Mouse (Mus musculus): ENCODE data around the gene 1810010H24Rik. TPM values are rescaled to one million over a fixed set of nuclear protein-coding genes. Genes with fewer than 3 reads are reported as not detected.
A peak's percentile ranks its signal among the peaks of the same experiment; 100 is the strongest.
"Not testable (repeated sequence)": the region's sequence is repeated elsewhere in the genome, so short reads cannot be mapped to it uniquely, and the experiment has no call there.

Gene 1810010H24Rik
- polyA plus RNA-seq, 1 experiment: 0.78 TPM

GRCm38 (mm10) chr11:107031635-107032034 is 6.2 kb downstream of the 1810010H24Rik start:
- DNase-seq (ENCODE audit: low read depth, low spot score): no peak
- WGBS: 53% methylated on average over 7 of the region's 7 CpGs

GRCm38 (mm10) chr11:107034085-107034810 is 8.8 kb downstream of the 1810010H24Rik start:
- DNase-seq (ENCODE audit: low read depth, low spot score): no peak
- 48% methylated on average over 10 of the region's 10 CpGs for WGBS

GRCm38 (mm10) chr11:107039417-107039816 is 13.9 kb downstream of the 1810010H24Rik start:
- WGBS: 91% methylated on average over 5 of the region's 5 CpGs
- DNase-seq (ENCODE audit: low read depth, low spot score): no peak

GRCm38 (mm10) chr11:107041396-107041795 is 15.9 kb downstream of the 1810010H24Rik start:
- DNase-seq (ENCODE audit: low read depth, low spot score): no peak
- 68% methylated on average over 3 of the region's 3 CpGs for WGBS

GRCm38 (mm10) chr11:107043361-107043760 is 17.9 kb downstream of the 1810010H24Rik start:
- 62% methylated on average over 11 of the region's 11 CpGs for WGBS
- DNase-seq (ENCODE audit: low read depth, low spot score): no peak

GRCm38 (mm10) chr11:107044321-107044720 is 18.8 kb downstream of the 1810010H24Rik start:
- WGBS: 12% methylated on average over 5 of the region's 5 CpGs
- peak; percentile 80 for DNase-seq (ENCODE audit: low read depth, low spot score)

GRCm38 (mm10) chr11:107045546-107045945 is 20.1 kb downstream of the 1810010H24Rik start:
- no peak for DNase-seq (ENCODE audit: low read depth, low spot score)
- 87% methylated on average over 4 of the region's 4 CpGs for WGBS

GRCm38 (mm10) chr11:107046766-107047620 is 21.5 kb downstream of the 1810010H24Rik start:
- no peak for DNase-seq (ENCODE audit: low read depth, low spot score)
- 88% methylated on average over 15 of the region's 15 CpGs for WGBS

- no peak for DNase-seq (ENCODE audit: low read depth, low spot score)
- WGBS: 91% methylated on average over 6 of the region's 6 CpGs
These were observed 29.4 kb downstream of the 1810010H24Rik start for GRCm38 (mm10) chr11:107054870-107055269.

GRCm38 (mm10) chr11:107057391-107057790 is 31.9 kb downstream of the 1810010H24Rik start:
- 93% methylated on average over 6 of the region's 6 CpGs for WGBS
- no peak for DNase-seq (ENCODE audit: low read depth, low spot score)

GRCm38 (mm10) chr11:107059634-107060033 is 34.2 kb downstream of the 1810010H24Rik start:
- DNase-seq (ENCODE audit: low read depth, low spot score): not testable (repeated sequence)
- 92% methylated on average over 3 of the region's 3 CpGs for WGBS

- DNase-seq (ENCODE audit: low read depth, low spot score): no peak
- WGBS: 67% methylated on average over 1 of the region's 1 CpGs
These were observed 35.5 kb downstream of the 1810010H24Rik start for GRCm38 (mm10) chr11:107060941-107061340.

- 93% methylated on average over 3 of the region's 3 CpGs for WGBS
These were observed 37.6 kb downstream of the 1810010H24Rik start for GRCm38 (mm10) chr11:107063067-107063466.

GRCm38 (mm10) chr11:107064590-107064989 is 39.1 kb downstream of the 1810010H24Rik start:
- DNase-seq (ENCODE audit: low read depth, low spot score): no peak
- 92% methylated on average over 1 of the region's 1 CpGs for WGBS

More at GRCm38 (mm10) chr11:107063067-107063466, 37.6 kb downstream of the 1810010H24Rik start:
- DNase-seq (ENCODE audit: low read depth, low spot score): no peak

GRCm38 (mm10) chr11:107065216-107065785 is 39.8 kb downstream of the 1810010H24Rik start:
- 82% methylated on average over 11 of the region's 11 CpGs for WGBS
- DNase-seq (ENCODE audit: low read depth, low spot score): no peak

Other genes starting within 250 kb of the 1810010H24Rik start
- gene Polg2, start 246.1 kb upstream of the 1810010H24Rik start, polyA plus RNA-seq (2012; rRNA removed): 5.6 and 8.3 TPM in 2 replicates
- gene Ddx5, start 236.5 kb upstream of the 1810010H24Rik start, polyA plus RNA-seq (2012; rRNA removed): 146 and 237 TPM in 2 replicates
- 1.9 and 2.3 TPM in 2 replicates for gene Cep95, start 236.4 kb upstream of the 1810010H24Rik start, polyA plus RNA-seq (2012; rRNA removed)
- gene Smurf2, start 105.0 kb upstream of the 1810010H24Rik start, polyA plus RNA-seq (2012; rRNA removed): 8.7 and 9.5 TPM in 2 replicates
- 48.5 and 53.4 TPM in 2 replicates for gene Kpna2, start 26.1 kb upstream of the 1810010H24Rik start, polyA plus RNA-seq (2012; rRNA removed)
- 11.2 and 16.7 TPM in 2 replicates for gene Bptf, start 106.4 kb downstream of the 1810010H24Rik start, polyA plus RNA-seq (2012; rRNA removed)
- 6.1 and 6.7 TPM in 2 replicates for gene Nol11, start 163.7 kb downstream of the 1810010H24Rik start, polyA plus RNA-seq (2012; rRNA removed)